Mouse (Mus musculus) bone marrow macrophage, adult 2 months (primary cell): ENCODE data around the gene Chrm4.

ENCODE experiments used
- CTCF ChIP-seq: IDR thresholded peaks from 2 replicates; pipeline ENCODE4 v1.5.1; 2012; ENCODE audit warnings: low read depth, mild to moderate bottlenecking, low read length, moderate library complexity
- POLR2A ChIP-seq: IDR thresholded peaks from 2 replicates; pipeline ENCODE4 v1.6.1; 2012; ENCODE audit warnings: mild to moderate bottlenecking, low read depth, low read length, borderline replicate concordance

DNA sequence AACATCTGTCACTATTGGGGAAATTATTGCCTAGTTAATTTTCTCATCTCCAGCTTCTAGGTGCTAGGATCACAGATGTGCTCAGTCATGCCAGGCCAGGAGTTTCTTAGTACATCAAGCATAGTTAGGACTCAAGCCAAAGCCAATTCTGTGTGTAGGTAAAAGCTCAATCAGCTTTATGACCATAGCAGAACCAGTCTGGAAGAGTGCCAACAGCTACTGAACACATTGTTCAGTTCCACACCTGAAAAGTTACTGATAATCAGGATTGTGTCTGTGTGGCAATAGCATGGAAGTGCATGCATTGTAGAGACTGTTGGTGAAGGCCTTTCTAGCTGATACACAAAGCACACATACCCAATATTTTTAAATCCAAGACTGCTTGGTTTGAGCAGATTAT, 29.1 kb upstream of the Chrm4 start:
- no peak for TF ChIP-seq POLR2A
- TF ChIP-seq CTCF: no peak
